Mouse (Mus musculus) embryo, embryonic 10.5 days (tissue): ENCODE data around the gene Jph2.
A peak's percentile ranks its signal among the peaks of the same experiment; 100 is the strongest.

ENCODE experiments used
- DNase-seq: peaks from one replicate; pipeline ENCODE4 v3.0.0-alpha.2; 2015; ENCODE audit warnings: low spot score

The Jph2 gene

DNA sequence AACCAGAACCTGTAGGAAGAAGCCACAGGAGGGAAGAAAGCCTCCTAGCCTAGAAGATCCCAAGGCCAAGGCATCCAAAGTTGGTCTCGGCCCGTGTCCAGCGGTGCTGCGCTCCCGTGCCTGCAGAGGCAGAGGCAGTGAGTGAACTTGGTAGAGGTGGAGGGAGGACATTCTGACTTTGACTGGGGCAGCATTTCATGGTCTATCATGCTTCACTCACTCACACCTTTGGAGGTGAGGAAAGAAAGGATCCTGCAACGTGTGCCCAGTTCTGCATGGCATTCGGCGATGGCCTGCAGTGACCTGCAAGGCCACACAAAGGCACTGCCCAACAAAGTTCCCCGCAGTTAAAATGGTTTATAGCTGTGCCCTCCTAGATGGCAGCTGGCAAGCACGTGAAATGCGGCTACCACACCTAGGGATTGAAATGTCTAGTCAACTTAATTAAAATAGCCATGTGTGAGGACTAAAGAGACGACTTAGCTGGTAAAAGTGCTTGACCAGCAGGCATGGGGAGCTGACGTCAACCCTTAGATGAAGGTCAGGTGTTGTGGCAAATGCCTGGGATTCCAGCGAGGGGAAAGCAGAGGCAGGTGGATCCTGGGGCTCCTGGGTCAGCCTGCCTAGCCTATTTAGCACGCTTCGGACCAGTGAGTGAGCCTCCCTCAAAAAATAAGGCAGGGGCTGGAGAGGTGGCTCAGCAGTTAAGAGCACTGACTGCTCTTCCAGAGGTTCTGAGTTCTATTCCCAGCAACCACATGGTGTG, 36.8 kb downstream of the Jph2 start:
- DNase-seq, result no peak

DNA sequence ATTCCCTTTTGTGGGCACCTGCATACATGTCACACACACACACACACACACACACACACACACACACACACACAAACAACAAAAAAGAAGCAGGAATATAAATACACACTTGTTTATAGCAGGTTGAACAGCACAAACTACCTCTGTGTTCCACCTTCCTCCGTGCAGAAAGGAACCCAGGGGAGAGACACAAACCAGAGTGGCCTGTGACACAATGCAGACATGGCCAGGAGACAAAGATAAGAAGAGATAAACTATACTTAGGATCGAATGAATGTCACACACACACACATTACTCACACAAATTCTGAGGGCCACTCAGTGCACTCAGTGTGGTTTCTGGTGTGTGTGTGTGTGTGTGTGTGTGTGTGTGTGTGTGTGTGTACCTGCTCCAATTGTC, 38.5 kb downstream of the Jph2 start:
- no peak for DNase-seq

DNA sequence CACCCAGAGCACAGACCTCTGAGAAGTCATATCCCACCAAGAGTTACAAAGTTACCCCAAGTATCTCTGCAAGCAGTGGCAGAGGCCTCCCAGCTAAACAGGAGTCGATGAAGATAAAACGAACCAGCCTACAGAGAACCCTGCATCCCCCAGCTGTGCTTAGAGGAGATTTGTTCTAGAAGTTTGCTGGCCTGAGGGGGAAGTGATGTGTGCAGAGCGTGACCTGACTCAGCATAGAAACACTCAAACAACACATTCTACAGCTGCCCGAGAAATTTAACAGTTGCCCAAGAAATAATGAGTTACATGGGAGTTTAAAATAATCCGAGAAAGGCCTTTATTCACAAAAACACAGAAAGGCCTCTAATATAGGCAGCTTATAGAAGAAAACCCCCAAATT, 39.1 kb downstream of the Jph2 start:
- no peak for DNase-seq

DNA sequence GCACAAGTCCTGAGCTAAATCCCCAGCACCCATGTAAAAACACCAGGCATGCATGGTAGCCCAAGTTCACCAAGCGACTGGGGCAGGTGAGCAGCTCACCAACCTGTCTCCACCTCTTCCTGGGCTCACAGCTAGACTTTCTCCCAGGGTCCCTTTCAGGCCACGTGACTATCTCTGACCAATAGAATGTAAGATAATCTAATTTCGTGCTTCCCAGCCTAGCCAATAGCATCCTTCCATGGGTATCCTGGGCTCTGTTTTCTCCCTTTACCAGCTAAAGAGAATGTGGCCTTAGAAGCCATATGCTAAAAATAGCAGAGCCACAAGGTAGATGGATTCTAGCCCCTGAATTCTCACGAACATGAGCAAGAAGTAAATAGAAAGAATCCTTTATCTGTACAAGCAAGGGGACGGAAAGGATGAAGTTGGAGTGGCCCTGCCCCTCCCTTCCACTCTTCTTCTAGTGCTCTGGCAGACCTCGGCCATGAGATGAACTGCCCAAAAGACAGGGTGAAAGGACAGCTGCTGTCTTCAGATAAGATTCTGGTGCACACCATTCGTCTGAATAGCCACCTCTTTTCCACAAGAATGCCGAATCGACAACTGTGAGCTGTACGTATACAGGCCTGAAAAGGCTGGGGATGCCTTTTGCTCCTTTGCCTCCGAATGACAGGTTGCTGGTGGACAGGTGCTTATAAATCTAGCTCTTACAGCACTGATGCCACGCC, 41.5 kb downstream of the Jph2 start:
- no peak for DNase-seq

DNA sequence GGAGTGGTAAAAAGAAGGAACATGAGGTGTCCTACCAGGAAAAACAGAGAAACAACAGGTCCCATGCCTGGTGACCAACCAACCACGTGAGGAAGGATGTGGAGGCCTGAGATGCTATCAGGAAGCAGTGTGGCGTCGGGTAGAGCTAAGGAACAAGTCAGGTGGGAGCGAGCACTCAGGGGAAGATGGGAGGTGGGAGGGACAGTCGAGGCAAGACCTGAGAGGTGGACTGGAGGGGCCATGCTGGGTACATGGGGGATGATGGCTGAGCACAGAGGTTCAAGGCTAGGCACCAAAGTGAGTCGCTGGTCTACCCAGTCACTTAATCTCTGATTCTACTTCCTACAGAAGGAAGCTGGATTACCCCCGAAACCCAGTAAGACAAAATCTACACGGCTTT, 42.1 kb downstream of the Jph2 start:
- no peak for DNase-seq

DNA sequence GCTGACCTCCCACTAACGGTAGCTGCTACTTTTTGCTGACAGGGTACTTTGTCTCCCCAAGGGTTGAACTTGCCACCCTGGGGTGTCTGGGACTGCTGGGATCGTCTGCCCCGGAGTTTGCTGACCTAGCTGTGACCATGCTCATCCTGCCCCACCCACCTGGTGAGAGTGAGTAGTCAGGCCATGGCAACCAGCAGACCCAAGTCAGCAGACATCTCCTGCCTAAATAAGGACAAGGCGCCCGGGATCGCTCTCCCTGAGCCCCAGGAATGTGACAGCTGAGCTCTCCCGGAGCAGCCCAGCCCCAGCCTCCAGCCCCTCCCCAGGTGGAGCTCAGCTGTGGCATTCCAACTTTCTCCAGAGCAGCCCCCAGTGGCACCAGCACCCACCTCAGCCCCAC, 44.1 kb downstream of the Jph2 start:
- DNase-seq, result no peak

DNA sequence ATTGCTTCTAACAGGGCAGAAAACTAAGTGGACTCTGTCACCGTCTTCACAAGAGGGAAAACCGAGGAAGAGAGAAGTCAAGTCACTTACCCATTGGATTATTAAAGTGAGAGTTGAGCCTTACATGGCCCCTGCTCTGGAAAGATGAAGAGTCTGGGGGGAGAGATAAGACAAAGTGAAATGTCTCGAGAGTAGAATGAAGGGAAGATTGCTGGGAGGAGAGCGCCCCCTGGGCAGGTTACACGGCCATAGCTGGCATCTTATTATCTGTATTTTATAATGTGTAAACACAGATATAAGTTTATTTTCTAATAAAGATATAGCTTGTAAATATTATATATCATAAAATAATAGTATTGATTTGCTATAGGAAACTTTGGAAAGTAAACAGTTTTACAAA, 47.4 kb downstream of the Jph2 start:
- DNase-seq, result no peak

DNA sequence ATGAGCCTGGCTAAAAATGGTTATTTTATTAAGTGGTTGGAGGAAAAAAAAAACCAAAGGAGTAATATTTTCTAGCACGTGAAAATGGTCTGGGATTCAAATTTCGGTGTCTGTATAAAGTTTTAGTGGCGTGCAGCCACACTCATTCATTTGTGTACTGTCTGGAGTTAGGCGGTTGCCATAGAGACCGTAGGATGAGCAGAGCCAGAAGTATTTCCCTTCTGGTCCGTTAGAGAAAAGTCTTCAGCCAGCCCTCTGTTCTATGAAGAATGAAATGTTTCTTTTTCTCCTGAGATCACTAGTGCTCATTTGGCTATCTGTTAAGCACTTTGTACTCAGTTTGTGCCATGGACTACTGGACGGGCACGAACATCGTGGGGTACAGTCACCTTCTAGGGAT, 48.4 kb downstream of the Jph2 start:
- peak; percentile 33 for DNase-seq

DNA sequence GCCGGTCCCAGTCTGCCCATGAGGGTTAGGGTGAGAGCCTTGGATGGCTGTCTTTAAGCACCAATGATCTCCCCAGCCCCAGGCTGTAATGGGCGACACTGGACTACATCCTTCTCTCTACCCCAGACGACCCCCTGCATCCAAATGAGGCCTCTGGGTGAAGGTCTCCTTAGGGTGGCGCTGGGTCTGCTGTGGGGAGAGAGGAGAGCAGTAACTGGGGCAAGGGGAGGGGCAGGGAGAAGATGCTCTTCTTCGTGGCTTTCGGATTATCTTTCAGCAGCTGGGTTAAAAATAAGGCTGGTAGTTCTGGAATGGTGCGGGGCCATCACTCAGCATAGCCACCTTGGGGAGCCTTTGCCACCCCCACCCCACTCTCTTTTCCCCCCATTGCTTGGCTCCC, 49.1 kb downstream of the Jph2 start:
- DNase-seq, result no peak

DNA sequence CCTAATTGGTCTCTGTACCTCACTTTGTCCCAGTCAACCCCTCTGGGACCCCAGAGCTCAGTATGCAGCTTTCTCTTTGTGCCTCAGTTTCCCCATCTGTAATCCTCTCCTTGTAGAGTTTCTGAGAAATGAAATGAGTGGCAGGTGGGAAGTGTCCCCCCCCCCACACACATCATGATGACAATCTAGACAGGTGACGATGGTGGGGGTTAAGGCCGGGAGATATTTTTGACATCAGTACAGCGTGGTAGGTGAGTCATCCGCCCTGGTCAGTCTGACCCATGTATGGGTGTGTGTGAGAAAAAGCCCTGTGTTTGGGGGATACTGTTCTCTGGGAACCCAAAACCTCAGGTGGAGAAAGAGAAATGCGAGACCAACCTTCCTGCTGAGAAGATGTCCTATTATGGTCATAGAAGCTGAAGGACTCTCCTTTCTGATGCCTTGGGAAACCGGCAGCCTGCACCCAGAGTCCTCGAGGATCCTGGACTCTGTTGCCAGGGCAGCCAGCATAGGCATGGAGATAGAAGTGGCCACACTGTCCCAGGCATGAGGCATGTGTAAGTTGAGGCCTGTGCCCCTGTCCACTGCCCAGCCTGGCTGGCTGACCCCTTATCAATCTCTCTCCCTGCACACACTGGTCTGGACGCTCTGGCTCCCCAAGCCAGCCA, 50.1 kb downstream of the Jph2 start:
- DNase-seq, result no peak

DNA sequence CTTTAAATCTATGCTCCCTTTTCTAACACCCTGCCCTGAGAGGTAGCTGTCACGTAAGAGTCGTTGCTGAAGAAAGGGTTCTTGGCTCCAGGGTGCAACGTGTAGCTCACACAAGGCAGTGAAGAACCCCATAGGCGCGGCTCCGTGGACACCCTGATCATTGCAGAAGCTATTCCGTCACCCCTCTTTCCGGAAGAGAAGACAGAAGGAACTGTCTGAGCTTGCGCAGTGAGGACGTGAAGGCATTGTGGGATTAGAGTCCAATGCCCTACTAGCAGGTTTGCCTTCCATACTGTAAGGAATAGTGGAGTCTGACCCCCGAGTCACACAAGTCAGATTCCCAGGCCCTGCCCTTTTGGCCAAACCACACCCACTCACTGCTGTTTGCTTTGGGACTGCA, 51.3 kb downstream of the Jph2 start:
- no peak for DNase-seq

DNA sequence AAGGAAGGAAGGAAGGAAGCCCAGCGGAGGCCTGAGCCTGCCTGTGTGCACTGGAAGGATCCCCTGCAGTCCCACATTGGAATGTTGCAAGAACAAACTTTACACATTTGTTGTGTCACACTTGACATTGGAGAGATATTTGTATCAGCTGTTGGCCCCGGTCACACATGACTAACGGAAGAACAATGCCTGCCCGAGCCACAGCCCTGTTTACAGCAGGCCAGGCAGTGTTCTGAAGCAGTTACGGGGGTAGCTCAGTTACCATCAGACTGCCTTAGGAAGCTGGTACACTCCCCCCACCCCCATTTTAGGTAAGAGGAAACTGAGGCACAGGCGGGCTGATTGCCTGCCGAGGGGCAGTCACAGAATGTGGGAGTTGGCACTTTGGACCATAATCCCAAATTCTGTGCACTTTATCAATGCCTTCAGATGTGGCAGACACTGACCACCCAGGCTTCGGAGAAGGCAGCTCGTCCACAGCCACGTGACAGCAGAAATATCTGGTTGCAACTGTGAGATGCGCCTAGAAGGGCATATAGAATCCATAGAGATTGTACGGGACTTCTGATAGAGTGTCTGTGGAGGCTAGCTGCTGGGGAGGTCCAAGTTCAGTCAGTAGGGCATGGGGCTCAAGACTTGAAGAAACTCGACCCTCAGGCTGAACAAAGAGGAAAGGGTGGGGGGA, 52.7 kb downstream of the Jph2 start:
- DNase-seq, result no peak

DNA sequence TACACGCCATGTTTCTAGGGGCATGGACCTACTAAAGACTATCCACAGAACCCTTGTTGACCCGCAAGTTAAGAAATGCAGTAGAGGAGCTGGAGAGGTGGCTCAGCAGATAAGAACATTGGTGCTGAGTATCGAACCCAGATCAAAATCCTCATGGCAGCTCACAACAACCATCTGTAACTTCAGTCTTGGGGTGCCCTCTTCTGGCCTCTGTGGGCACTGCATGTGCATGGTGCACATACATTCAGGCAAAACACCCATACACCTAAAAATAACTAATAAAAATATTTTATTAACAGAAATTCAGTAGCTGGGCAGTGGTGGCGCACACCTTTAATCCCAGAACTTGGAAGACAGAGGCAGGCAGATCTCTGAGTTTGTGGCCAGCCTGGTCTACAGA, 54.1 kb downstream of the Jph2 start:
- peak; percentile 66 for DNase-seq

DNA sequence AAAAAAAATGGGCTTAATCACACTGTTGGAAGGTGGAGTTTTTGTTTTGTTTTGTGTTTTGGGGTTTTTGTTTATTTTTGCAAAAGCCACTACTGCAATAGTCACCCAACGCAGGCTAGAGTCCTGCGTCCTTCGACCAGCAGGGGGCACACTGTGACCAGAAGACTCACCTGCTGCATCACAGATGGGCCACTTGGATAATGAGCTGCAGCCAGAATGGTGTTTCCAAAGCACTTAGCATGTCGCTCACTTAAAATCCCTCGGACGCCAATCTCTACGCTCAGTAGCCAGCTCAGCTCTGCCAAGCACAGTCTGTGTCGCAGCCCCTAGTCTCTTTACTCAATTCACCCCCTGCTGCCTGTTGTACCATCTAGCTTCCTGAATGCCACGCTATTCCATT, 57.5 kb downstream of the Jph2 start:
- peak; percentile 86 for DNase-seq

DNA sequence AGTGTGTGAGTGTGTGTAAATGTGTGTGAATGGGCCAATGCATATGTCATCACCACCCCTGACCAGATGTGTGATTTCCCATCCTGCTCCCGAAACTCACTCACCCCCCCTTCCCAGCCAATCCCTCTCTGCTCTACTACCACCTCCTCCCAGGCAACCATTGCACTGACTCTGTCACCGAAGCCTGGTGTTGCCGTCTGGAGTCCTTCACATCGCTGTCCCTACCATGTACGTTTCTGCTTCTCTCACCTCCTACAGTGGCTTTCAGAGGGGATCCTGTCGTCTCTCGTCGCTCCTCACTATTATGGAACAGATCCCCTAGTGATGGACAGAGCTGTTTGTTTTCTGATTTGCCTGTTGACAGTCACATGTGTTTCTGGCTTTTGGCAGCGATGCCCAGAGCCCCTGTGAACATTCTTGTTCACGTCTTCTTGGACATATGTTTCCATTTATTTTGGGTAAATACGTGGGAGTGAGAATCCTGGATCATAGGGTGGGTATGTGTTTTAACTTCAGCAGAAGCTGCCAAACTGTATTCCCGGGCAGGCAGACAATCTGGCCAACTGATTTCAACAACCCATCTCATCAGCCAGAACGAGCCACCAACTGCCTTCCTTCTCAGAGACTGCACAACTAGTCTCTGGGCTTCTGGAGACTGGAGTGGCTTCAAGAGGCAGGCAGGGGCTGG, 65.3 kb downstream of the Jph2 start:
- DNase-seq, result no peak

DNA sequence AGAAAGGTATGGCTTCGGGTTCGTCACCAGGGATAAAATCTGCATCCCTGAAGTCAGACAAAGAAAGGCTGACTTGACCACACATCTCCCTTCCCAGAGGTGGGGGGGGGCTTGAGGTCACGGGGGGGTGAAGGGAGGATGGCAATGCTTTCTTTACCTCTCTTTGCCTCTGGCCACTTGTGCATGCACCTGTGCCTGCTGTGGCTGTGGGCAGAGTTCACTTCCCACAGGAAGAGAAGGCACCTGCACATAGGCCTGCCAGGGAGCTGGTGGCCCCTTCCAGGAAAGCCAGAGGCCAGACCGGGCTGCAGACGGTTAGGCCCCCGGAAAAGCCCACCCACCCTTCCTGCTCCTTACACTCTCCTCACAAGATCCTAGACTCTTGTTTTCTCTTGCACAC, 66.4 kb downstream of the Jph2 start:
- no peak for DNase-seq

DNA sequence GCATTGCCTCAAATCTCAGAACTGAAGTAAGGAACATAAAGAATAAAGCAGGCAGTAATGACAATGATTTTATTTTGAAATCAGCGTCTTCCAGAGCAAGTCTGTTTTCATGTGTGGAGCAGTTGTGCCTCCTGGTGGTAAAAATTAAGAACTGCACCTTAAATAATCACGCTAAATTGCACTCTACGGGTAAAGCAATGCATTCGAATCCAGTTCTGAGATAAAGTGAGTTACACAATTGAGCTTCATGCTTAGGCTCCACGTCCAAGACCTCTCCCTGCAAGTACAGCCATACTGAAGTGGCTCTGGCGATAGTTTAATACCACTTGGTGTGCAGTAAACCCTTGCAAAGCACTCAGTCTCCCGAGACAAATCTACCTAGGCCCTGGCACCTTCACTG, 67.1 kb downstream of the Jph2 start:
- peak; percentile 81 for DNase-seq

DNA sequence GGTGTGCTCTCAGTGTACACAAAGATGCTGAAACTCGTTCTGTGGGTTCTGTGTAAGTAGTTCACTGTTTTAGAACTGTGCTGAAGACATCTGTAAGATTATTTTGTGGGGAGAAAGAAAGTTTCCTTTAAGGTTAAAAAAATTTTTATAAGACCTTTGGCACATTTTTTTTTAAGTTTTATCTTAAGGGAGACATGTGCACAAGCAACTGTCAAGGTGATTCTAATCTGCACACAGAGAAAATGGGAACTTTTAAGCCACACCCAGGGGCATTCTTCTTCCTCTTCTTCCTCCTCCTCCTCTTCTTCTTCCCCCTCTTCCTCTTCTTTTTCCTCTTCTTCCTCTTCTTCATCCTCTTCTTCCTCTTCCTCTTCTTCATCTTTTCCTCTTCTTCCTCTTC, 74.6 kb downstream of the Jph2 start:
- DNase-seq, result no peak

DNA sequence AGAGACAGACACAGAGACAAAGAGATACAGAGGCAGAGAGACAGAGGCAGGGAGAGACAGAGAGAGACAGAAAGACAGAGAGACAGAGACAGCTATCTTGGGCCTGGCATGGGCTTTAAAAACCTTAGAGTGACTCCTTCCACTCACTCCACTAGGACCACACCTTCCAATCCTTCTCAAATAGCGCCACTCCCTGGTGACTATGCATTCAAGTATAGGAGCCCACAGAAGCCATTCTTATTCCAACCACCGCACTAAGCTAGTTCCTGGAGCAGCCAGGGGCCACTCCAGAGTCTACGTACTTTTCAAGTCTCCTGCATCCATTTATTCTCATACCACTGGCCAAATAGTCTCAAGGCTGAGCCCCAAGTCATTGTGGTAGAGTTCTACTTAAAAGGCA, 79.0 kb downstream of the Jph2 start:
- no peak for DNase-seq

DNA sequence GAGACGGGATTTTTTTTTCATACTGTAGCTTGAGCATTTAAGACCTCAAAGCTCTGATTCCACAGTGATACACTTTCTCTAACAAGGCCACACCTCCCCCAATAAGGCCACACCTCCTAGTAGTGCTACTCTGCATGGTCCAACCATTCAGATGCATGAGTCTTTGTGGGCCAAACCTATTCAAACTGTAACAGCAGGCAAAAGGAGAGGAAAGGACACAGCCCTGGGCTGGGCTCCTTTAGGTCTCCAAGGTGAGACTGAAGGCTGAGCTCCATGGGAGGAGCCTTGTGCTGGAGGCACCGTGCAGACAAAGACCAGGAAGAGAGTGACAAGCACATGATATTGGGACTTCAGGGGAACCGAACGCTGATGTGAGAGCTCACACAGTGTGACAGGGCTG, 80.5 kb downstream of the Jph2 start:
- DNase-seq, result no peak

DNA sequence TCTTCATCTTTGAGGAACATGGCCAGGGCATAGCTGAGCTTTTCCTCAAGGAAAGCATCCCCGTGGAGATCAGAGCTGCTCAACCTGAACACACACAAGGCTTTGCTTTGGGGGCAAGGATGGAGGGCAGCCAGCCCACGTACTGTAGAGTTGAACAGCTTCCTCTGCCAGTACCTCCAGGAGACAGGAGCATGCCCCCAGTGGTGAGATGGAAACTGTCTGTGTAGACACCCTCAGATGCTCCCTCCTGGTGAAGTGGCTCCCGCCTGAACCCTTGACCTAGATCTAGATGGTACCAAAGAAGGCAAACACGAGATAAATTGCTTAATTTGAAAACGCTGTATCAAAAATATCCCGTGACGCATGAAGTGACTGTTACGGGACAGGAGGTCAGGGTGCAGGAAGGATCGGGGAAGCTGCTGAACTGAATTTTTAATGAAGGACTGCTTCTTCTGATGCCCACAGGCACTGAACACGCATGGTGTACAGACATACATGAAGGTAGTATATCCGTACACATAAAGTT, 87.6 kb downstream of the Jph2 start:
- no peak for DNase-seq

DNA sequence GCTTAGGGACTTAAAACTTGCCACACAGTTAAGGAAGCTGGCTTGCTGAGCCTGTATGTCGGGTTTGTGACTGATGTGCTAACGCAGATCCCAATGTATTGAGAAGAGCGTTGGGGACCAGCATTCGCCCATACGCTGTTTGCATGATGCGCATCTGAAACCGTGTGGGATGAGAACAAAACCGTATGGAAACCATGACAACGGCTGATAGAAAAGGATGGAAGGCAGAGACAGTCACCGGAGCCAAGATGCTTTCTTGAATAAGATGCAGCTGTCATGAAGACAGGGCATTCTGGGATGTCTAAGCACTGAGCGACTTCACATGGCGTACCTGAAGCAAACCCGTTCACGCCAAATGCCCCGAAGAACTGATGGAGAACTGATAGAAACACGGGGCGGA, 88.4 kb downstream of the Jph2 start:
- DNase-seq, result no peak
